Mouse (Mus musculus): ENCODE measurements around the gene Ssbp1. TPM values are rescaled to one million over a fixed set of nuclear protein-coding genes. Genes with fewer than 3 reads are reported as not detected.

Gene Ssbp1
- total RNA-seq, 1 experiment from 2014 or later: 69.2 TPM

DNA sequence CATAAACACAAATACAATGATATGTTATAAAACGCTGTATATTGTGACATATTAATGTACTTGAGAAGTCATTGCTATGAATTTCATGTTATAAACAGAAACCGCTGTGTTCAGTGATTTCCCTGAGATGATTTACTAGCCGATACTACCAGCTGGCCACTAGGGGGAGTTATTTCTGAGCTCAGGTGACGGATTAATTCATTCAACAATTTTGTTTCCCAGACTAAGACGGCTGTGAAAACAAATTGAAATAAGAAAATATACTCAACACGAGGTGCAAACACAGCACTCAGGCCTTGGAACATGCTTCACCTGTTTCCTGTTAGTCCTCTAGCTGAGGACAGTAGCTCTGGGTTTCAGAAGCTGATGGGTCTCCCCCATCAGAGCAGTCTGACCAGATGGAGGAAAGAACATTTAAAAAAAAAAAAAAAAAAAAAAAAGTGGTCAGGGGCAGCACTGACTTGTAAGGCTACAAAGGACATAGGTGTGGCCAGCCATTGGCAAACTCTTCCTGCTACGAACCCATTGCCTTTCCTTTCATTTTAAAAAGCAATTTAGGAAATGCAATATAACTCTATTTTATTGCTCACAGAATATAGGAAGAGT, 16.6 kb upstream of the Ssbp1 start:
- no peak for DNase-seq

DNA sequence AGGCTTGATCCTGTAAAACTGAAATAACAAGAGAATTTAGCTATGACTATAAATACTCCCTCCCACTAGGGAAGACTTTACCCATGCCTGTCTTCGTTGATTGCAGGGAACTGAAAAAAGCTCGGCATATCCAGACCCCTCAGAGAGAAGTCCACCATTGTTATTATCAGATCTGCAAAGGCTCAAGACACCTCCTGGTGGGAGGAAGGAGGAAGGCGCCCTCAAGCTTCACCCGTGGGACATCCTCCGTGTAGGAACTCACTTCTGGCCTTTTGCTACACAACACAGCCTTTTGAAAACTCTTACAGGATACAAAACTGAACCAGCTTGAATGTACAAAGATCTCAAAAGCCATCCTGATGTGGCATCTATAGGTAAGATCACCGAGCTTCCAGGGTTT, 5.4 kb upstream of the Ssbp1 start:
- DNase-seq: no peak

DNA sequence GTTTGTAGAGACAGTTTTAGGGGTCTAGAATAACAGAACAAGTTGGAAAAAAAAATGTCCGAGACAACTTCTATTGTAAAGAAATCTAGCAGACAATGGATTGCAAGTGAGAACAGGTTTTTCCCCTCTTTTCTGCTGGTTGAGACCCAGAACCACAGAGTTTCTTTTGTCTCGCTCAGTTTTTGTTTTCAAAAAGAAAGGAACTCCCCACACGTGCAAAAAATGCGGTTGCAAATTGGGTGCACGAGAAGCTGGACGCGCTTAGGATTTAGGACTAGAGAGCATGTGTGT, 513 bp downstream of the Ssbp1 start:
- DNase-seq: no peak

DNA sequence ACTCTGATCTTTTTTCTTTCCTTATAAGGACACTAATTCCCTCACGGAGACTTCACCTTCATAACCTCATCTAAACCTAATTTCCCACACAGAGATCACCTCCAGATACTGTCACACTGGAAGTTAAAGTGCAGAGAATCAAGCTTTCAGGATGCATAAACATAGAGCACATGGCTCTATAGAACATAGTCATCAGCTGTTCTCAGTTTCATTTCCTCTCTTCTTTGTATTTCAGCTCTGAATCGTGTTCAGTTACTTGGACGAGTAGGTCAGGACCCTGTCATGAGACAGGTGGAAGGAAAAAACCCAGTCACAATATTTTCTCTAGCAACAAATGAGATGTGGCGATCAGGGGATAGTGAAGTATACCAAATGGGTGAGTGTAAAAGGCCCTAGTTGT, 5.0 kb downstream of the Ssbp1 start:
- no peak for DNase-seq

DNA sequence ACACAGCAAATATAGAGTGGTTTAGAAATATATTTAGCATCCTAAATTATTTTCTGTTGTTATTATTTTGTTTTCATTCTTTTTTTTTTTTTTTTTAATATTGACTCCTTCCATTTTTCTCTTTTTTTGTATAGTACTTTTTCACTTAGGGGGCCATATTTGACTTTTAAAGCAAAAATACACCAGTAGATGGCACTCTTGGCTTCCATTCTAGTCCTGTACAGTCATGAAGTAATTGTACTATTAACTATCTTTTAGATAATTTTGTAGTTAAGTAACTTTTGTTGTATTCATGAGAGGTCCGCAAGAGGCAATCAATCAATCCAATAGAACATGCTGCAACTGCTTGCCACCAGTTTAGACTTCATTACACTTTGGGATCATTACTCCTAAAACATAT, 8.6 kb downstream of the Ssbp1 start:
- DNase-seq: no peak

DNA sequence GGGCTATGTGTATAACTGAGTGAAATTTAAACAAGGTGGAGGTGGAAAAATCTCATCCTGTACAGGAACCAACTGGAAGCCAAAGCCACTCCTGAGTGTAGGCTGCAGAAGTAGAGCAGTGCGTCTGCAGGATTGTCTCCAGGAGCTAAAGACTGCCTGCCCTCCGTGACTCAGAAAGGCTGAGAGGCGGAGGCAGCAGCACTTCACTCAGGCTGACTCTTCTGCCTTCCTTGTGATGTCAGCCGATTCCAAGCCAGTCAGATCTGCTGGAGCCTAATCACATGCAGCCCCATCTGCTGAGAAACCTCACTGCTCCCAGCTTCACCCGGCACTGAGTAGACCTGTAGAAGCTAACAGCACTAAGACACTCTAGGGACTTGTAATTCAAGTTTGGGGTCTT, 11.2 kb downstream of the Ssbp1 start:
- DNase-seq: no peak

DNA sequence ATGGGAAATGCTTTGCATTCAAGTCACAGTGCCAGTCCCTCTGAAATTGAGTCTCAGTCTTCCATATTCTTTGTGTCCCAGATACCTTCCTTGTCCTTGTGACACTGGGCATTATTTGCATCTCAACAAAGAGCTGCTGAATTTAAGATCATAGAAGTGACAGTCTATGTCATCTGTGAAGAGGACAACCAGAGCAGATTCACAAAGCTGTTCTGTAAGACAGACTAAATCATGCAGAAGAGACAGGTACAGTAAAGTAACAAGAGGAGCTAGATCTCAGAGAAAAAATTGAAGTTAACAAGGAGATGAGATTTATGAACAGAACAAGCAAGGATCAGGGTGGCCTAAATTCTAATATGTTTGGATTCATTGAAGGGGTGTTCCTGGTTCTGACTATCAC, 19.8 kb downstream of the Ssbp1 start, which contains the start of gene Tas2r137:
Gene Tas2r137, plus strand, starts transcription at position 301 of the 400 bp plus-strand sequence.
- no peak for DNase-seq

DNA sequence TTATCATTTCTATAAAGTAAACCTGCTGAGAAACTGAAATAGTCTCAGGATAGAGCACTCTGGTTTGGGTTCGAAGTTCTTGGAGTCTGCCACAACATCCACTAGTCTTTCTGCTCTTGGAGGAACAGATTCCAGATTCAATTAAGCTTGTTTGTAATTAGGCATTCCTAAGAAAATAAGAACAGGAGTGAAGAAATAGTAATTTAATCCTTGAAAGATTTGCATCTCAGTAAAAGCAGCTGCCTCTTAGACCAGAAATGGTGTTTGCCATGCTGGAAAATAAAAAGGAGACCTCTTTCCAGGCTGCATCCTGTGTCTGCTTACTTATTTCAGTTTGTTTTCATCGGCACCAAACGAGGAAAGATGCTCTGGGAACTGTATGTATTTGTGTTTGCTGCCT, 22.1 kb downstream of the Ssbp1 start, which contains the start of gene Tas2r108:
Gene Tas2r108, plus strand, starts transcription at position 301 of the 400 bp plus-strand sequence.
- DNase-seq: no peak

DNA sequence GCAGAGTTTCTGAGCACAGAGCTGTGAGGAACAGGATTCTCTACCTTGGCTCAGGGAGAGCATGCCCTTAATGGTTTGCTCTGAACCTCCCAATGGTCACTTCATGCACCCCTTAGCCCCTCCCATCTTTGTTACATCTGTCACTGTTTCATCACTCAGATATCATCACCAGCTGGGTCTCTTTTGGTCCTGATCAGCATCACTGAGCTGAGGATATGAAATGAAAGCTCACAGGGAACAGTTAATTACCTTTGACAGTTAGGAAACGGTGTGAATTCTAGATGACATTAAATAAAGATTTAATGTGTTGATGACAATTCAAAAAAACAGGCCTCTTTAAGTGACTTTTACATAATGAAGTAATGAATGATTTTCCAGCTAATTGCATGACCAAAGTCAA, 48.3 kb downstream of the Ssbp1 start, which contains the start of gene Prss37:
Gene Prss37, minus strand, starts transcription at position 101 of the 400 bp plus-strand sequence.
- DNase-seq: no peak

Other genes starting within 250 kb of the Ssbp1 start
- 39.4 and 48.6 TPM in 2 replicates for gene Agk, start 146.2 kb upstream of the Ssbp1 start, total RNA-seq (2021)
- gene E330009J07Rik, start 35.2 kb upstream of the Ssbp1 start, total RNA-seq (2021): 16.3 and 21.1 TPM in 2 replicates
- not detected in 2 replicates for gene Wee2, start 32.3 kb upstream of the Ssbp1 start, total RNA-seq (2021)
- 0.49 TPM in 1 of 2 replicates, not detected in the other for gene Tas2r137, start 19.9 kb downstream of the Ssbp1 start, total RNA-seq (2021)
- 0.95 TPM in 1 of 2 replicates, not detected in the other for gene Tas2r108, start 22.2 kb downstream of the Ssbp1 start, total RNA-seq (2021)
- gene Prss37, start 48.2 kb downstream of the Ssbp1 start, total RNA-seq (2021): not detected in 2 replicates
- not detected in 2 replicates for gene Olfr461, start 83.7 kb downstream of the Ssbp1 start, total RNA-seq (2021)
- not detected in 2 replicates for gene Olfr460, start 98.1 kb downstream of the Ssbp1 start, total RNA-seq (2021)
- 0.52 and 1.1 TPM in 2 replicates for gene Clec5a, start 114.5 kb downstream of the Ssbp1 start, total RNA-seq (2021)
- not detected in 2 replicates for gene Tas2r138, start 142.0 kb downstream of the Ssbp1 start, total RNA-seq (2021)
- 3.0 TPM in 2 replicates for gene Mgam, start 157.5 kb downstream of the Ssbp1 start, total RNA-seq (2021)